Mouse (Mus musculus) hindbrain, embryonic 13.5 days (tissue): ENCODE data around the gene Nup107. TPM values are rescaled to one million over a fixed set of nuclear protein-coding genes. Genes with fewer than 3 reads are reported as not detected.
"Not testable (repeated sequence)": the region's sequence is repeated elsewhere in the genome, so short reads cannot be mapped to it uniquely, and the experiment has no call there.

Experiments
- ATAC-seq: fragments of 200-750 bp; cut with Nextera tagmentation; 2 replicates; pipeline ENCODE4 v1.8.0; 2017; ENCODE audit warnings: moderate TSS enrichment; ENCODE audit not compliant: low FRiP score
- H3K27ac ChIP-seq: fragments of 300-500 bp; sonication (generic); 2 replicates; pipeline ENCODE4 v1.5.1; 2015; ENCODE audit warnings: inconsistent platforms, mild to moderate bottlenecking, moderate library complexity
- H3K27me3 ChIP-seq: fragments of 300-500 bp; sonication (generic); 2 replicates; pipeline ENCODE4 v1.6.1; 2015; ENCODE audit warnings: mild to moderate bottlenecking, inconsistent platforms
- H3K36me3 ChIP-seq: fragments of 300-500 bp; sonication (generic); 2 replicates; pipeline ENCODE4 v1.6.1; 2015; ENCODE audit warnings: mild to moderate bottlenecking, inconsistent platforms
- H3K4me1 ChIP-seq: fragments of 300-500 bp; sonication (generic); replicated peaks from 2 replicates; pipeline ENCODE4 v1.6.1; 2015; ENCODE audit warnings: inconsistent platforms
- H3K4me2 ChIP-seq: fragments of 300-500 bp; sonication (generic); 2 replicates; pipeline ENCODE4 v1.6.1; 2015; ENCODE audit warnings: inconsistent platforms, mild to moderate bottlenecking, moderate library complexity
- H3K4me3 ChIP-seq: fragments of 300-500 bp; sonication (generic); 2 replicates; pipeline ENCODE4 v1.5.1; 2015; ENCODE audit warnings: mild to moderate bottlenecking, inconsistent platforms
- H3K9ac ChIP-seq: fragments of 300-500 bp; sonication (generic); 2 replicates; pipeline ENCODE4 v1.6.1; 2015; ENCODE audit warnings: mild to moderate bottlenecking, inconsistent platforms
- H3K9me3 ChIP-seq: fragments of 300-500 bp; sonication (generic); 2 replicates; pipeline ENCODE4 v1.6.1; 2016; ENCODE audit warnings: inconsistent platforms
- WGBS: fragments of 180-500 bp; shearing (Covaris S2); methylation state at CpG from one replicate; pipeline ENCODE4 v1.1.7; 2015; 5-methylcytosine and 5-hydroxymethylcytosine counted together
- polyA plus RNA-seq: library from polyadenylated mRNA; unstranded; fragments of >200 nt; fragmentation: Nextera tagmentation; extraction: Ambion mirVana; gene quantifications from 2 replicates; pipeline ENCODE4 v1.2.1, GENCODE M21; 2015

The Nup107 gene
- polyA plus RNA-seq, 1 experiment from 2014 or later: 42.5 TPM

- Histone ChIP-seq H3K4me1 (peaks cover 22% of the 10 kb centered on the region), H3K9ac (no peak overlapping the region), H3K36me3 (peaks cover 67% of the 10 kb centered on the region), H3K27ac (no peak overlapping the region), H3K4me3 (no peak overlapping the region), H3K4me2 (no peak overlapping the region), H3K27me3 (no peaks in the 10 kb centered on the region), H3K9me3 (no peaks in the 10 kb centered on the region)
- ATAC-seq: no peak
- WGBS: 97% methylated on average over 10 of the region's 10 CpGs
Measured at GRCm38 (mm10) chr10:117740171-117740570, 52.3 kb downstream of the Nup107 start.

GRCm38 (mm10) chr10:117739648-117739948, 52.9 kb downstream of the Nup107 start:
- Histone ChIP-seq H3K27ac (no peak overlapping the region), H3K4me1 (peaks cover 17% of the 10 kb centered on the region), H3K9me3 (no peaks in the 10 kb centered on the region), H3K27me3 (no peaks in the 10 kb centered on the region), H3K4me2 (no peak overlapping the region), H3K9ac (no peak overlapping the region), H3K36me3 (peaks cover 67% of the 10 kb centered on the region), H3K4me3 (no peak overlapping the region)
- 97% methylated on average over 6 of the region's 6 CpGs for WGBS
- ATAC-seq: no peak

- no peak overlapping the region for H3K4me3 ChIP-seq
- no peak overlapping the region for H3K9ac ChIP-seq
- peaks cover 67% of the 10 kb centered on the region for H3K36me3 ChIP-seq
- H3K4me1 ChIP-seq: peaks cover 11% of the 10 kb centered on the region
- H3K9me3 ChIP-seq: no peaks in the 10 kb centered on the region
- H3K27ac ChIP-seq: no peak overlapping the region
- H3K4me2 ChIP-seq: no peak overlapping the region
- ATAC-seq: no peak
- H3K27me3 ChIP-seq: no peaks in the 10 kb centered on the region
- 94% methylated on average over 15 of the region's 15 CpGs for WGBS
Measured at GRCm38 (mm10) chr10:117738928-117739647, 53.4 kb downstream of the Nup107 start.

GRCm38 (mm10) chr10:117738140-117738921, 54.2 kb downstream of the Nup107 start:
- 78% methylated on average over 13 of the region's 13 CpGs for WGBS
- H3K9me3 ChIP-seq: no peaks in the 10 kb centered on the region
- H3K4me1 ChIP-seq: peaks cover 4% of the 10 kb centered on the region
- H3K27ac ChIP-seq: no peak overlapping the region
- H3K9ac ChIP-seq: no peak overlapping the region
- H3K36me3 ChIP-seq: peaks cover 63% of the 10 kb centered on the region
- no peaks in the 10 kb centered on the region for H3K27me3 ChIP-seq
- no peak overlapping the region for H3K4me2 ChIP-seq
- no peak overlapping the region for H3K4me3 ChIP-seq
- ATAC-seq: no peak

GRCm38 (mm10) chr10:117737498-117737897, 55.0 kb downstream of the Nup107 start:
- H3K36me3 ChIP-seq: peaks cover 71% of the 10 kb centered on the region
- H3K27me3 ChIP-seq: not testable (repeated sequence)
- 97% methylated on average over 8 of the region's 8 CpGs for WGBS

GRCm38 (mm10) chr10:117737075-117737474, 55.4 kb downstream of the Nup107 start:
- no peak overlapping the region for H3K9ac ChIP-seq
- peaks cover 67% of the 10 kb centered on the region for H3K36me3 ChIP-seq
- 0 out of 2 replicates have a peak, but pooled peaks cover 2% of the 10 kb centered on the region for H3K4me1 ChIP-seq
- WGBS: 80% methylated on average over 4 of the region's 4 CpGs
- no peak overlapping the region for H3K4me3 ChIP-seq
- no peaks in the 10 kb centered on the region for H3K27me3 ChIP-seq
- ATAC-seq: no peak
- H3K27ac ChIP-seq: no peak overlapping the region
- H3K4me2 ChIP-seq: no peak overlapping the region
- no peaks in the 10 kb centered on the region for H3K9me3 ChIP-seq

More at GRCm38 (mm10) chr10:117737498-117737897, 55.0 kb downstream of the Nup107 start:
- not testable (repeated sequence) for H3K4me2 ChIP-seq, H3K9me3 ChIP-seq, H3K9ac ChIP-seq, ATAC-seq, H3K4me1 ChIP-seq, H3K27ac ChIP-seq, H3K4me3 ChIP-seq

GRCm38 (mm10) chr10:117736573-117736972, 55.9 kb downstream of the Nup107 start:
- no peak overlapping the region for H3K4me2 ChIP-seq
- no peak overlapping the region for H3K27ac ChIP-seq
- H3K9me3 ChIP-seq: no peaks in the 10 kb centered on the region
- H3K36me3 ChIP-seq: peaks cover 66% of the 10 kb centered on the region
- 98% methylated on average over 5 of the region's 5 CpGs for WGBS
- no peak overlapping the region for H3K4me3 ChIP-seq
- H3K27me3 ChIP-seq: no peaks in the 10 kb centered on the region
- 0 out of 2 replicates have a peak, but pooled peaks cover under 1% of the 10 kb centered on the region for H3K4me1 ChIP-seq
- ATAC-seq: no peak
- H3K9ac ChIP-seq: no peak overlapping the region

GRCm38 (mm10) chr10:117735396-117735795, 57.1 kb downstream of the Nup107 start:
- peaks cover 59% of the 10 kb centered on the region for H3K36me3 ChIP-seq
- H3K4me2 ChIP-seq, H3K9me3 ChIP-seq, H3K4me3 ChIP-seq, H3K4me1 ChIP-seq, H3K27ac ChIP-seq, H3K9ac ChIP-seq, ATAC-seq, H3K27me3 ChIP-seq: not testable (repeated sequence)
- WGBS: 93% methylated on average over 12 of the region's 12 CpGs

- peaks cover 48% of the 10 kb centered on the region for H3K36me3 ChIP-seq
- not testable (repeated sequence) for H3K27me3 ChIP-seq, H3K4me1 ChIP-seq, H3K9me3 ChIP-seq, H3K4me3 ChIP-seq, H3K27ac ChIP-seq, H3K9ac ChIP-seq, H3K4me2 ChIP-seq, ATAC-seq
- WGBS: 91% methylated on average over 10 of the region's 10 CpGs
Measured at GRCm38 (mm10) chr10:117734104-117734852, 58.2 kb downstream of the Nup107 start.

GRCm38 (mm10) chr10:117733626-117734025, 58.9 kb downstream of the Nup107 start:
- H3K9me3 ChIP-seq, H3K4me2 ChIP-seq, ATAC-seq, H3K27ac ChIP-seq, H3K4me3 ChIP-seq, H3K4me1 ChIP-seq, H3K9ac ChIP-seq, H3K27me3 ChIP-seq: not testable (repeated sequence)
- peaks cover 41% of the 10 kb centered on the region for H3K36me3 ChIP-seq
- WGBS: 91% methylated on average over 8 of the region's 8 CpGs

GRCm38 (mm10) chr10:117732962-117733592, 59.4 kb downstream of the Nup107 start:
- H3K4me1 ChIP-seq: no peaks in the 10 kb centered on the region
- 87% methylated on average over 14 of the region's 14 CpGs for WGBS
- H3K27me3 ChIP-seq: no peaks in the 10 kb centered on the region
- H3K36me3 ChIP-seq: peaks cover 36% of the 10 kb centered on the region
- H3K4me2 ChIP-seq: no peak overlapping the region
- ATAC-seq: no peak
- H3K27ac ChIP-seq: no peak overlapping the region
- no peaks in the 10 kb centered on the region for H3K9me3 ChIP-seq
- H3K9ac ChIP-seq: no peak overlapping the region
- no peak overlapping the region for H3K4me3 ChIP-seq

- ATAC-seq: no peak
- no peak overlapping the region for H3K9ac ChIP-seq
- WGBS: 85% methylated on average over 5 of the region's 5 CpGs
- H3K27me3 ChIP-seq: no peaks in the 10 kb centered on the region
- no peak overlapping the region for H3K4me3 ChIP-seq
- H3K9me3 ChIP-seq: no peaks in the 10 kb centered on the region
- H3K4me1 ChIP-seq: no peaks in the 10 kb centered on the region
- peaks cover 27% of the 10 kb centered on the region for H3K36me3 ChIP-seq
- no peak overlapping the region for H3K27ac ChIP-seq
- no peak overlapping the region for H3K4me2 ChIP-seq
Measured at GRCm38 (mm10) chr10:117732184-117732583, 60.3 kb downstream of the Nup107 start.
